Mouse (Mus musculus) lung, embryonic 16.5 days (tissue): ENCODE results near the gene Mxd1. TPM values are rescaled to one million over a fixed set of nuclear protein-coding genes. Genes with fewer than 3 reads are reported as not detected.

Experiments used
- ATAC-seq: fragments of 200-750 bp; cut with Nextera tagmentation; 2 replicates; pipeline ENCODE4 v1.8.0; 2017; ENCODE audit warnings: low read depth, mild to moderate bottlenecking, moderate library complexity
- H3K27ac ChIP-seq: fragments of 300-500 bp; sonication (generic); 2 replicates; pipeline ENCODE4 v1.5.1; 2014; ENCODE audit warnings: mild to moderate bottlenecking, control low read depth, low read length
- H3K27me3 ChIP-seq: fragments of 300-500 bp; sonication (generic); 2 replicates; pipeline ENCODE4 v1.6.1; 2014; ENCODE audit warnings: low read depth, low read length, mixed read lengths; ENCODE audit not compliant: control insufficient read depth, insufficient read depth
- H3K36me3 ChIP-seq: fragments of 300-500 bp; sonication (generic); 2 replicates; pipeline ENCODE4 v1.6.1; 2014; ENCODE audit warnings: low read length; ENCODE audit not compliant: control insufficient read depth, insufficient read depth
- H3K4me1 ChIP-seq: fragments of 300-500 bp; sonication (generic); replicated peaks from 2 replicates; pipeline ENCODE4 v1.6.1; 2014; ENCODE audit warnings: low read length, mixed read lengths; ENCODE audit not compliant: control insufficient read depth, insufficient read depth
- H3K4me2 ChIP-seq: fragments of 300-500 bp; sonication (generic); 2 replicates; pipeline ENCODE4 v1.6.1; 2014; ENCODE audit warnings: low read depth, low read length, control low read depth
- H3K4me3 ChIP-seq: fragments of 300-500 bp; sonication (generic); 2 replicates; pipeline ENCODE4 v1.5.1; 2014; ENCODE audit warnings: mild to moderate bottlenecking, low read length, control low read depth
- H3K9ac ChIP-seq: fragments of 300-500 bp; sonication (generic); 2 replicates; pipeline ENCODE4 v1.6.1; 2014; ENCODE audit warnings: low read length, control low read depth
- H3K9me3 ChIP-seq: fragments of 300-500 bp; sonication (generic); 2 replicates; pipeline ENCODE4 v1.6.1; 2016; ENCODE audit warnings: low read length; ENCODE audit not compliant: control insufficient read depth
- WGBS: fragments of 180-500 bp; shearing (Covaris S2); extraction: QIAGEN DNeasy Blood & Tissue Kit; methylation state at CpG from one replicate; pipeline ENCODE4 v1.1.7; 2014; 5-methylcytosine and 5-hydroxymethylcytosine counted together
- polyA plus RNA-seq: library from polyadenylated mRNA; unstranded; fragments of >200 nt; fragmentation: Nextera tagmentation; extraction: Ambion mirVana; gene quantifications from 2 replicates; pipeline ENCODE4 v1.2.1, GENCODE M21; 2015

Gene Mxd1
- polyA plus RNA-seq, 1 experiment from 2014 or later = 15.2 TPM

- peak; percentile 37 for ATAC-seq
- 12% methylated on average over 4 of the region's 4 CpGs for WGBS
- H3K4me3 ChIP-seq = no peak overlapping the region
These were observed 69.8 kb downstream of the Mxd1 start for GRCm38 (mm10) chr6:86599197-86599596.

DNA sequence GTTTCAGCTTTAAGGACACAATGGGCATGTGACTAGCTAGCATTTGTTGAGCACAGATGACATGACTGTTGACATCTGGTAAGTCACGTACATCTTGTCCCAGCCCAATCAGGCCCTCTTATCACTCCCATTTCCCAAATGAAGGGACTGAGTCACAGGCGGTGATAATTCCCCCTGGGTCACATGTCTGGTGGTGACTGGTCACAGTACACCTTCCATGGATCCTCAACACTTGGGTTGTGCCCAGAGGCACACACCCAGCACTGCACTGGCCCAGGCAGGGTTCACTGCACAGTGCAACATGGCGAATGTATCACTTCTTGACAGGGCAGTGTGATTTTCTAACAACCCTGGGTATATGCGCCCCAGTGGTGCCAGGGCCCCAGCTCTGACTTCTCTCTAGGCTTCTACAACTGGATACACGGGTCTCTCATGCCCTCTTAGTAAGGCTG, 70.2 kb downstream of the Mxd1 start:
- Histone ChIP-seq H3K27me3 (no peaks in the 10 kb centered on the region), H3K4me2 (no peak overlapping the region), H3K9me3 (peaks cover 3% of the 10 kb centered on the region; the same call in 1 of the 2 replicates), H3K4me1 (peaks cover 13% of the 10 kb centered on the region), H3K9ac (no peak overlapping the region), H3K36me3 (no peaks in the 10 kb centered on the region), H3K27ac (no peak overlapping the region), H3K4me3 (no peak overlapping the region)
- no peak for ATAC-seq
- WGBS = 69% methylated on average over 5 of the region's 5 CpGs

More at GRCm38 (mm10) chr6:86599197-86599596, 69.8 kb downstream of the Mxd1 start:
- Histone ChIP-seq H3K27ac (peak overlapping the region; percentile 77), H3K4me2 (no peak overlapping the region), H3K4me1 (peaks cover 13% of the 10 kb centered on the region), H3K27me3 (no peaks in the 10 kb centered on the region), H3K36me3 (no peaks in the 10 kb centered on the region), H3K9ac (no peak overlapping the region), H3K9me3 (peaks cover 3% of the 10 kb centered on the region; the same call in 1 of the 2 replicates)

Other genes with a start within 250 kb of the Mxd1 start
- not detected in 2 replicates for gene Gm44790, start 242.5 kb downstream of the Mxd1 start, polyA plus RNA-seq
- gene C87436, start 230.8 kb downstream of the Mxd1 start, polyA plus RNA-seq = 23.8 and 26.7 TPM in 2 replicates
- gene Pcbp1, start 142.8 kb downstream of the Mxd1 start, polyA plus RNA-seq = 168 and 192 TPM in 2 replicates
- gene Asprv1, start 41.0 kb downstream of the Mxd1 start, polyA plus RNA-seq = 1.0 and 5.3 TPM in 2 replicates
- gene Snrnp27, start 15.4 kb upstream of the Mxd1 start, polyA plus RNA-seq = 102 and 107 TPM in 2 replicates
- 22.9 and 23.1 TPM in 2 replicates for gene Gmcl1, start 64.2 kb upstream of the Mxd1 start, polyA plus RNA-seq
- 149 and 154 TPM in 2 replicates for gene Anxa4, start 124.4 kb upstream of the Mxd1 start, polyA plus RNA-seq
- 11.6 and 12.4 TPM in 2 replicates for gene Aak1, start 180.4 kb upstream of the Mxd1 start, polyA plus RNA-seq